Mouse (Mus musculus): ENCODE data around the gene Eef2. TPM values are rescaled to one million over a fixed set of nuclear protein-coding genes. Genes with fewer than 3 reads are reported as not detected.

Gene Eef2
- polyA plus RNA-seq, 1 experiment from 2014 or later, result 652 TPM

- no peak for ATAC-seq
- Histone ChIP-seq H3K9ac (replicated peaks; ENCODE audit: low read depth, low read length) (no peak overlapping the region), H3K36me3 (ENCODE audit: control insufficient read depth, insufficient read depth) (peaks cover 18% of the 10 kb centered on the region)
These were observed 8.3 kb downstream of the Eef2 start for GRCm38 (mm10) chr10:81184765-81185164.

GRCm38 (mm10) chr10:81187161-81187560, 10.7 kb downstream of the Eef2 start:
- peaks cover 5% of the 10 kb centered on the region; the same call in 1 of the 2 replicates for H3K36me3 ChIP-seq (ENCODE audit: control insufficient read depth, insufficient read depth)
- WGBS, result 92% methylated on average over 7 of the region's 9 CpGs

More at GRCm38 (mm10) chr10:81184765-81185164, 8.3 kb downstream of the Eef2 start:
- H3K4me3 ChIP-seq (replicated peaks; ENCODE audit: low read length), result no peak overlapping the region
- H3K27ac ChIP-seq (ENCODE audit: low read length), result no peak overlapping the region
- no peaks in the 10 kb centered on the region for H3K27me3 ChIP-seq (replicated peaks; ENCODE audit: control insufficient read depth, insufficient read depth, low read length)
- H3K4me1 ChIP-seq (replicated peaks; ENCODE audit: control insufficient read depth, insufficient read depth, low read length), result peaks cover 13% of the 10 kb centered on the region
- no peaks in the 10 kb centered on the region for H3K9me3 ChIP-seq (ENCODE audit: control insufficient read depth, low read length)
- WGBS, result 54% methylated on average over 4 of the region's 4 CpGs
- H3K4me2 ChIP-seq (ENCODE audit: low read length), result no peak overlapping the region

GRCm38 (mm10) chr10:81189821-81190220, 13.4 kb downstream of the Eef2 start:
- 82% methylated on average over 26 of the region's 26 CpGs for WGBS
- H3K4me3 ChIP-seq (replicated peaks; ENCODE audit: low read length), result no peak overlapping the region
- H3K36me3 ChIP-seq (ENCODE audit: control insufficient read depth, insufficient read depth), result peaks cover 5% of the 10 kb centered on the region; the same call in 1 of the 2 replicates
- H3K4me2 ChIP-seq (ENCODE audit: low read length), result no peak overlapping the region
- H3K27ac ChIP-seq (ENCODE audit: low read length), result no peak overlapping the region
- H3K9me3 ChIP-seq (ENCODE audit: control insufficient read depth, low read length), result no peaks in the 10 kb centered on the region
- peaks cover 11% of the 10 kb centered on the region for H3K27me3 ChIP-seq (replicated peaks; ENCODE audit: control insufficient read depth, insufficient read depth, low read length)
- H3K9ac ChIP-seq (replicated peaks; ENCODE audit: low read depth, low read length), result no peak overlapping the region
- ATAC-seq, result no peak
- H3K4me1 ChIP-seq (replicated peaks; ENCODE audit: control insufficient read depth, insufficient read depth, low read length), result peaks cover 12% of the 10 kb centered on the region

More at GRCm38 (mm10) chr10:81187161-81187560, 10.7 kb downstream of the Eef2 start:
- no peaks in the 10 kb centered on the region for H3K27me3 ChIP-seq (replicated peaks; ENCODE audit: control insufficient read depth, insufficient read depth, low read length)
- H3K9ac ChIP-seq (replicated peaks; ENCODE audit: low read depth, low read length), result no peak overlapping the region
- peaks cover 18% of the 10 kb centered on the region for H3K4me1 ChIP-seq (replicated peaks; ENCODE audit: control insufficient read depth, insufficient read depth, low read length)
- H3K4me3 ChIP-seq (replicated peaks; ENCODE audit: low read length), result no peak overlapping the region
- ATAC-seq, result no peak
- no peak overlapping the region for H3K27ac ChIP-seq (ENCODE audit: low read length)
- H3K9me3 ChIP-seq (ENCODE audit: control insufficient read depth, low read length), result no peaks in the 10 kb centered on the region
- no peak overlapping the region for H3K4me2 ChIP-seq (ENCODE audit: low read length)

GRCm38 (mm10) chr10:81190236-81190911, 13.9 kb downstream of the Eef2 start:
- no peak overlapping the region for H3K9ac ChIP-seq (replicated peaks; ENCODE audit: low read depth, low read length)
- WGBS, result 69% methylated on average over 31 of the region's 31 CpGs
- no peaks in the 10 kb centered on the region for H3K9me3 ChIP-seq (ENCODE audit: control insufficient read depth, low read length)
- peaks cover 3% of the 10 kb centered on the region; the same call in 1 of the 2 replicates for H3K36me3 ChIP-seq (ENCODE audit: control insufficient read depth, insufficient read depth)
- peaks cover 16% of the 10 kb centered on the region for H3K27me3 ChIP-seq (replicated peaks; ENCODE audit: control insufficient read depth, insufficient read depth, low read length)
- ATAC-seq, result no peak
- H3K4me3 ChIP-seq (replicated peaks; ENCODE audit: low read length), result no peak overlapping the region
- no peak overlapping the region for H3K4me2 ChIP-seq (ENCODE audit: low read length)
- H3K4me1 ChIP-seq (replicated peaks; ENCODE audit: control insufficient read depth, insufficient read depth, low read length), result peaks cover 12% of the 10 kb centered on the region
- no peak overlapping the region for H3K27ac ChIP-seq (ENCODE audit: low read length)

- Histone ChIP-seq H3K27ac (ENCODE audit: low read length) (no peak overlapping the region), H3K4me2 (ENCODE audit: low read length) (no peak overlapping the region), H3K36me3 (ENCODE audit: control insufficient read depth, insufficient read depth) (0 out of 2 replicates have a peak, but pooled peaks cover 2% of the 10 kb centered on the region), H3K4me1 (replicated peaks; ENCODE audit: control insufficient read depth, insufficient read depth, low read length) (peaks cover 12% of the 10 kb centered on the region), H3K9ac (replicated peaks; ENCODE audit: low read depth, low read length) (no peak overlapping the region), H3K27me3 (replicated peaks; ENCODE audit: control insufficient read depth, insufficient read depth, low read length) (peaks cover 22% of the 10 kb centered on the region), H3K4me3 (replicated peaks; ENCODE audit: low read length) (no peak overlapping the region), H3K9me3 (ENCODE audit: control insufficient read depth, low read length) (no peaks in the 10 kb centered on the region)
- no peak for ATAC-seq
- 85% methylated on average over 6 of the region's 6 CpGs for WGBS
These were observed 14.5 kb downstream of the Eef2 start for GRCm38 (mm10) chr10:81190912-81191321.

- WGBS, result 91% methylated on average over 18 of the region's 18 CpGs
- Histone ChIP-seq H3K9me3 (ENCODE audit: control insufficient read depth, low read length) (no peaks in the 10 kb centered on the region), H3K27ac (ENCODE audit: low read length) (no peak overlapping the region), H3K9ac (replicated peaks; ENCODE audit: low read depth, low read length) (no peak overlapping the region; the same call in 1 of the 2 replicates), H3K4me1 (replicated peaks; ENCODE audit: control insufficient read depth, insufficient read depth, low read length) (peaks cover 12% of the 10 kb centered on the region), H3K27me3 (replicated peaks; ENCODE audit: control insufficient read depth, insufficient read depth, low read length) (peaks cover 26% of the 10 kb centered on the region), H3K4me2 (ENCODE audit: low read length) (peak overlapping the region; percentile 78), H3K4me3 (replicated peaks; ENCODE audit: low read length) (no peak overlapping the region), H3K36me3 (ENCODE audit: control insufficient read depth, insufficient read depth) (0 out of 2 replicates have a peak, but pooled peaks cover 2% of the 10 kb centered on the region)
- no peak for ATAC-seq
These were observed 15.0 kb downstream of the Eef2 start for GRCm38 (mm10) chr10:81191342-81191982.

- H3K9me3 ChIP-seq (ENCODE audit: control insufficient read depth, low read length), result no peaks in the 10 kb centered on the region
- peak overlapping the region; percentile 96 for H3K27ac ChIP-seq (ENCODE audit: low read length)
- H3K4me3 ChIP-seq (replicated peaks; ENCODE audit: low read length), result peak overlapping the region; percentile 55
- peaks cover 12% of the 10 kb centered on the region for H3K4me1 ChIP-seq (replicated peaks; ENCODE audit: control insufficient read depth, insufficient read depth, low read length)
- H3K9ac ChIP-seq (replicated peaks; ENCODE audit: low read depth, low read length), result peak overlapping the region; percentile 63
- peak overlapping the region; percentile 78 for H3K4me2 ChIP-seq (ENCODE audit: low read length)
- H3K36me3 ChIP-seq (ENCODE audit: control insufficient read depth, insufficient read depth), result 0 out of 2 replicates have a peak, but pooled peaks cover 2% of the 10 kb centered on the region
- H3K27me3 ChIP-seq (replicated peaks; ENCODE audit: control insufficient read depth, insufficient read depth, low read length), result peaks cover 28% of the 10 kb centered on the region
- 2% methylated on average over 86 of the region's 93 CpGs for WGBS
- peak; percentile 91 for ATAC-seq
These were observed 16.0 kb downstream of the Eef2 start for GRCm38 (mm10) chr10:81192270-81192967.

GRCm38 (mm10) chr10:81192968-81193501, 16.6 kb downstream of the Eef2 start:
- ATAC-seq, result peak; percentile 47; the same call in 1 of the 2 replicates
- Histone ChIP-seq H3K27me3 (replicated peaks; ENCODE audit: control insufficient read depth, insufficient read depth, low read length) (peaks cover 29% of the 10 kb centered on the region), H3K4me3 (replicated peaks; ENCODE audit: low read length) (peak overlapping the region; percentile 55), H3K27ac (ENCODE audit: low read length) (peak overlapping the region; percentile 96), H3K4me1 (replicated peaks; ENCODE audit: control insufficient read depth, insufficient read depth, low read length) (peaks cover 12% of the 10 kb centered on the region), H3K9me3 (ENCODE audit: control insufficient read depth, low read length) (no peaks in the 10 kb centered on the region), H3K4me2 (ENCODE audit: low read length) (peak overlapping the region; percentile 78), H3K36me3 (ENCODE audit: control insufficient read depth, insufficient read depth) (0 out of 2 replicates have a peak, but pooled peaks cover 2% of the 10 kb centered on the region), H3K9ac (replicated peaks; ENCODE audit: low read depth, low read length) (peak overlapping the region; percentile 63)
- 1% methylated on average over 19 of the region's 19 CpGs for WGBS
